Mouse (Mus musculus) testis, adult 2 months (tissue): ENCODE measurements around the gene Myh11.

Experiments used
- CTCF ChIP-seq: fragments of 200-500 bp; IDR thresholded peaks from 2 replicates; pipeline ENCODE4 v1.5.1; 2012; ENCODE audit warnings: low read depth, mild to moderate bottlenecking, inconsistent platforms, low read length, moderate library complexity; ENCODE audit not compliant: control insufficient read depth, insufficient read depth, insufficient replicate concordance
- POLR2A ChIP-seq: fragments of 200-500 bp; IDR thresholded peaks from 2 replicates; pipeline ENCODE4 v1.6.1; 2012; ENCODE audit warnings: low read depth, mild to moderate bottlenecking, inconsistent platforms, low read length, moderate library complexity; ENCODE audit not compliant: control insufficient read depth

DNA sequence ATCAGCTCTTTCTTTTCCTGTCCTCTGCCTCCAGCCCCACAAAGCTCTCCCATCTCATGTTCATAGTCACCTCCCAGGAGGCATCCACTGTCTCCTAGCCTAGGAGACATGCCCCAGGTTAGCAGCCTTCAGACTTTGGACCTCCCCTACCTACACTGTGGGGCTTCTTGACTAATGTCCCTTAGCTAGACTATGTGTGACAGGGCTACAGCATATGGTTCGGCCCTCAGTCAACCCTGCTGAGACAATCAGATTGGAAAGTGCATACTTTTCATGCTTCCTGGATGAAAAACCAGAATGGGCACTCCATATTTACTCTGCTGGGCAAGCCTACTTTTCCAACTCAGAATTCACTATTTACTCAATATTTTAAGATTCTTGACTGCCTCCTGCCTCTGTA lies 28.8 kb downstream of the Myh11 start:
- TF ChIP-seq CTCF (no peak), POLR2A (no peak)
